Mouse (Mus musculus) kidney, adult 9 months (tissue): Measurements from ENCODE around the gene Cnnm3.
"Not testable (repeated sequence)": the region's sequence is repeated elsewhere in the genome, so short reads cannot be mapped to it uniquely, and the experiment has no call there.

Experiments used
- DNase-seq: peaks from one replicate; pipeline ENCODE4 v3.0.0; 2022

The Cnnm3 gene

GRCm38 (mm10) chr1:36536783-36537182 is 25.1 kb downstream of the Cnnm3 start, which contains the start of gene Ankrd23:
Ankrd23 (minus strand) TSS chr1:36536883.
- DNase-seq, result not testable (repeated sequence)

GRCm38 (mm10) chr1:36538727-36539126 is 27.1 kb downstream of the Cnnm3 start:
- no peak for DNase-seq

- DNase-seq, result peak; percentile 94
Measured at GRCm38 (mm10) chr1:36539186-36539585, 27.5 kb downstream of the Cnnm3 start, which contains the start of gene Gm42417. Gm42417 (minus strand) TSS chr1:36539429.

GRCm38 (mm10) chr1:36540132-36540531 is 28.5 kb downstream of the Cnnm3 start:
- DNase-seq, result no peak

GRCm38 (mm10) chr1:36540807-36541206 is 29.1 kb downstream of the Cnnm3 start:
- DNase-seq, result no peak

- no peak for DNase-seq
Measured at GRCm38 (mm10) chr1:36541844-36542243, 30.2 kb downstream of the Cnnm3 start.

GRCm38 (mm10) chr1:36542925-36543324 is 31.3 kb downstream of the Cnnm3 start:
- DNase-seq, result no peak

GRCm38 (mm10) chr1:36545382-36545781 is 33.7 kb downstream of the Cnnm3 start:
- DNase-seq, result no peak

GRCm38 (mm10) chr1:36545845-36546600 is 34.4 kb downstream of the Cnnm3 start:
- no peak for DNase-seq

- DNase-seq, result peak; percentile 99
Measured at GRCm38 (mm10) chr1:36546888-36547471, 35.3 kb downstream of the Cnnm3 start, which contains the start of gene Ankrd39. Ankrd39 (minus strand) TSS chr1:36547445.

- no peak for DNase-seq
Measured at GRCm38 (mm10) chr1:36547981-36548598, 36.4 kb downstream of the Cnnm3 start.

GRCm38 (mm10) chr1:36548771-36549170 is 37.1 kb downstream of the Cnnm3 start:
- DNase-seq, result no peak

- DNase-seq, result no peak
Measured at GRCm38 (mm10) chr1:36549491-36549890, 37.8 kb downstream of the Cnnm3 start.

- DNase-seq, result no peak
Measured at GRCm38 (mm10) chr1:36550075-36550863, 38.6 kb downstream of the Cnnm3 start.

- no peak for DNase-seq
Measured at GRCm38 (mm10) chr1:36551904-36552303, 40.2 kb downstream of the Cnnm3 start.

GRCm38 (mm10) chr1:36552506-36552905 is 40.8 kb downstream of the Cnnm3 start:
- DNase-seq, result no peak

- DNase-seq, result peak; percentile 59
Measured at GRCm38 (mm10) chr1:36554633-36555399, 43.1 kb downstream of the Cnnm3 start.

GRCm38 (mm10) chr1:36555798-36556395 is 44.2 kb downstream of the Cnnm3 start:
- DNase-seq, result no peak

- peak; percentile 85 for DNase-seq
Measured at GRCm38 (mm10) chr1:36556553-36557456, 45.1 kb downstream of the Cnnm3 start.

GRCm38 (mm10) chr1:36557457-36558011 is 45.9 kb downstream of the Cnnm3 start:
- DNase-seq, result peak; percentile 73
